Mouse (Mus musculus) stomach, embryonic 14.5 days (tissue): Measurements from ENCODE around the gene Wwox. TPM values are rescaled to one million over a fixed set of nuclear protein-coding genes. Genes with fewer than 3 reads are reported as not detected.

Experiments used
- ATAC-seq: fragments of 200-750 bp; cut with Nextera tagmentation; 2 replicates; pipeline ENCODE4 v1.8.0; 2017; ENCODE audit warnings: low read depth, moderate TSS enrichment; ENCODE audit not compliant: insufficient number of reproducible peaks, insufficient read depth, low FRiP score
- H3K27ac ChIP-seq: fragments of 300-500 bp; sonication (generic); 2 replicates; pipeline ENCODE4 v1.5.1; 2014; ENCODE audit warnings: mild to moderate bottlenecking, low read length, moderate library complexity, mixed read lengths
- H3K27me3 ChIP-seq: fragments of 300-500 bp; sonication (generic); 2 replicates; pipeline ENCODE4 v1.6.1; 2014; ENCODE audit warnings: low read length, control low read depth, mixed read lengths; ENCODE audit not compliant: control insufficient read depth, insufficient read depth
- H3K36me3 ChIP-seq: fragments of 300-500 bp; sonication (generic); 2 replicates; pipeline ENCODE4 v1.6.1; 2014; ENCODE audit warnings: mild to moderate bottlenecking, control low read depth, low read length, moderate library complexity, mixed read lengths; ENCODE audit not compliant: control insufficient read depth, insufficient read depth
- H3K4me1 ChIP-seq: fragments of 300-500 bp; sonication (generic); 2 replicates; pipeline ENCODE4 v1.6.1; 2014; ENCODE audit warnings: low read length, control low read depth, mixed read lengths; ENCODE audit not compliant: control insufficient read depth, insufficient read depth
- H3K4me2 ChIP-seq: fragments of 300-500 bp; sonication (generic); replicated peaks from 2 replicates; pipeline ENCODE4 v1.6.1; 2014; ENCODE audit warnings: low read depth, low read length, control low read depth
- H3K4me3 ChIP-seq: fragments of 300-500 bp; sonication (generic); 2 replicates; pipeline ENCODE4 v1.5.1; 2014; ENCODE audit warnings: low read depth, low read length, control low read depth
- H3K9ac ChIP-seq: fragments of 300-500 bp; sonication (generic); replicated peaks from 2 replicates; pipeline ENCODE4 v1.6.1; 2014; ENCODE audit warnings: low read depth, mild to moderate bottlenecking, control low read depth, low read length, moderate library complexity, mixed read lengths
- H3K9me3 ChIP-seq: fragments of 300-500 bp; sonication (generic); 2 replicates; pipeline ENCODE4 v1.6.1; 2016; ENCODE audit warnings: low read depth, low read length, control low read depth; ENCODE audit not compliant: control insufficient read depth
- WGBS: fragments of 180-500 bp; shearing (Covaris S2); extraction: QIAGEN DNeasy Blood & Tissue Kit; methylation state at CpG from one replicate; pipeline ENCODE4 v1.1.7; 2014; 5-methylcytosine and 5-hydroxymethylcytosine counted together
- polyA plus RNA-seq: library from polyadenylated mRNA; unstranded; fragments of >200 nt; fragmentation: Nextera tagmentation; extraction: Ambion mirVana; gene quantifications from 2 replicates; pipeline ENCODE4 v1.2.1, GENCODE M21; 2014

Gene Wwox
- polyA plus RNA-seq, 1 experiment from 2014 or later: 15.4 TPM

DNA sequence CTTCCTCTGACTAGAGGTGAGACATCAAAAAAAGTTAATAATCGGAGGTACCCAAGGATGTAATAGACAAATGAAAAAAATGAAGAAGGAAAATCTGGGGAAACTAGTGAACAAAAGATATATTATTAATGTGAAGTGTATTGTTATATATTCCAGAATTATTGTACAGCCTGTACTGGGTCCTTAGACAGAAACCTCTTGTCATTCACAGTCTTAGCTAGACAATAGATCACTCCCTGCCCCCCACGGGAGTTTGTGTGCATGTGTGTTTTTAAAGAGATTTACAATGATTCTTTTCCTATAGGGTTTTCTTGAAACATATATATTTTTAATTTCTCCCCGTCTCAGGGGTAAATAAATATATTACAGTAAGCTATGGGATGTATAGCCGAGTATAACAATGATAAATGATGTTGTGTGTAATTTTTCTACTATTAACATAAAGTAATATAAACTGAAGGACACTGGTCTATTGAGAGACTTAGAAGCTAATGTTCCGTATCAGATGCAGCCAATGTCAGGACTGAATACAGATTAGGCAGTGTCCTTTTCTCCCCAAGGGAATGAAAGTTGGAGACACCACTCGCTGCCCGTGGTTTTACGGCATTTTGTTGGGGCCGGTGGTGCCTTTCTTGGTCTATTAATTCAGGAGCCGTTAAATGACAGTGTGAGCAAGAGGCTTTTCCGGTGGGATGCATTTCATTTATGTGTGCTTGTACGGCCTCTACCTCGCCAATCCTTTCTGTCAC lies 551.6 kb downstream of the Wwox start:
- no peaks in the 10 kb centered on the region for H3K36me3 ChIP-seq
- 80% methylated on average over 13 of the region's 13 CpGs for WGBS
- ATAC-seq: no peak
- no peak overlapping the region for H3K4me2 ChIP-seq
- H3K9ac ChIP-seq: no peak overlapping the region
- no peaks in the 10 kb centered on the region for H3K9me3 ChIP-seq
- no peak overlapping the region for H3K27ac ChIP-seq
- H3K27me3 ChIP-seq: no peaks in the 10 kb centered on the region
- H3K4me3 ChIP-seq: no peak overlapping the region
- H3K4me1 ChIP-seq: no peaks in the 10 kb centered on the region

DNA sequence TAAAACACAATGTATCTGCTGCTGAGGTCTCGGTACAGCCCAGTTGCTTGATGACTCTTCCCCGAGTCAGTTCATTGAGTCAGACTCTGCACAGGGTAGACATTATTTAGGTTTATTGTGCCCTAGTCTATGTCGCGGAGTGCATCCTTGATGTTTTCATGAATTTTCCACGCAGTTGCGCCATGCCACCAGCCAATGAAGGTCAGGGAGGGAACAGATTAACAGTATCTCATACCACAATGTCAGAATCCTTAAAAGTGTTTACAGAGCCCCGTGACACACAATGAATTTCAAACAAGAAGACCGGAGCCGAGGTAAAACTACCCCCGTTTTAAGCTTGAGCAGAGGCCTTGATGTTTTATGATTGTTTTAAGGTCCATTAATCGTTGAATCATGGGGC lies 561.3 kb downstream of the Wwox start:
- WGBS: 72% methylated on average over 11 of the region's 11 CpGs
- H3K9ac ChIP-seq: no peak overlapping the region
- ATAC-seq: no peak
- peaks cover 4% of the 10 kb centered on the region; the same call in 1 of the 2 replicates for H3K9me3 ChIP-seq
- H3K4me2 ChIP-seq: no peak overlapping the region
- H3K27me3 ChIP-seq: no peaks in the 10 kb centered on the region
- no peaks in the 10 kb centered on the region for H3K36me3 ChIP-seq
- no peaks in the 10 kb centered on the region for H3K4me1 ChIP-seq
- H3K4me3 ChIP-seq: no peak overlapping the region
- H3K27ac ChIP-seq: no peak overlapping the region

DNA sequence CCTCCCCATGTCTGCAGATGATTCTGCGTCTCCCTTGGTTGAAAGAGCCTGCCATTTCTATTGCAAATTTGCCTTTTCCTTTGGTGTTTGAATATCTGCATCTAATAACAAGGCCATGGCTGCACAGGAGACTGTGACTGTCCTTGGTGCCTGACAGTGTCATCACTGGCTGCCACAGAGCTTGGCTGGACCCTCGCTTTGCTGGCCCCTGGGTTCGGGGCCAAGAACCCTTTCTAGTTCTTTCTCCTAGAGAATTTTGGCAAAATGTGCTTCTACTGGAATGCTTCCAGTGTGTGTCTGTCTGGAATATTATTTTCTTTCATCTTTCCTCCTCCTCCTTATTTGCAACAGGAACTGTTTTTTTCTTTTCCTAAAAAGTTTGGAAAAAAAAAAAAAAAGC lies 565.6 kb downstream of the Wwox start:
- H3K9me3 ChIP-seq: no peaks in the 10 kb centered on the region
- no peak overlapping the region for H3K4me2 ChIP-seq
- peaks cover 5% of the 10 kb centered on the region; the same call in 1 of the 2 replicates for H3K4me1 ChIP-seq
- no peak overlapping the region for H3K27ac ChIP-seq
- WGBS: 85% methylated on average over 3 of the region's 3 CpGs
- H3K27me3 ChIP-seq: no peaks in the 10 kb centered on the region
- no peaks in the 10 kb centered on the region for H3K36me3 ChIP-seq
- no peak for ATAC-seq
- no peak overlapping the region for H3K4me3 ChIP-seq
- no peak overlapping the region for H3K9ac ChIP-seq

DNA sequence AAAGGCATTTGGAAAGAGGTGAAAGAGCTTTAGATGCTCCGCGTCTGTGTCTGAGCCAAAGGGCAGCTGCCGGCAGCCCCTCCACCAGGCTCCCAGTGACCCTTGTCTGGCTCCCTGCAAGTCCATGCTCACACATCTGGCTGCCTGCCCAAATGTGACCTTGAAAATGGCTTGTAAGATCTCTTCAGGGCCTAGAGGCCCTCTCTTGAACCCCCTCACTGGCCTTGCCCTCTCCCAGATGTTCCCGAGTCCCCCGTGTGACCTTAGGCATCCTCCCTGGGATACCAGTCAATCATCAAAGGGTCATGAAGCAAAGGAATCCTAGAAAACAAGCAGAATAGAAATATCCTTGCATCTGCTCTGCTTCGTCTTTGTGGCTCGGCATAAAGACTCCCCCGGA lies 567.1 kb downstream of the Wwox start:
- Histone ChIP-seq H3K4me1 (peaks cover 10% of the 10 kb centered on the region; the same call in 1 of the 2 replicates), H3K27me3 (no peaks in the 10 kb centered on the region), H3K4me3 (no peak overlapping the region), H3K36me3 (no peaks in the 10 kb centered on the region), H3K9ac (no peak overlapping the region), H3K27ac (no peak overlapping the region), H3K9me3 (no peaks in the 10 kb centered on the region), H3K4me2 (no peak overlapping the region)
- ATAC-seq: 0 out of 2 replicates have a peak, but pooled peaks have one; percentile 33
- WGBS: 61% methylated on average over 8 of the region's 8 CpGs

DNA sequence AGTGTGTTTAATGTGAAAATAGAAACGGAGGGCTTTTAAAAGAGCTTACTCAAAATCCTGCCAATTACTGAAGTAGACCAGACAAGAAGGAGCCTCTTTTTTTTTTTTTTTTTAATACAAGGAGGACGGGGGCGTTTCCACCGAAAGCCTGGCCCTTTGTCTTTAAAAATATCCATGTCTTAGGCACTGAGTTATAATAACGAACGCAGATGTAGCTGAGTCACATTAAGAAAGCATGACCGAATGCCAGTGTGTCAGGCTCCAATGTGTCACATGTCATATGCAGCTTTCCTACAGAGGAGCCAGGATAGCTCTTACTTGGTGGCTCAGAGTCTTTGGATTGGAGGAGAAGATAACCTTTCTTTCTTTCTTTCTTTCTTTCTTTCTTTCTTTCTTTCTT lies 567.8 kb downstream of the Wwox start:
- H3K27ac ChIP-seq: no peak overlapping the region
- H3K36me3 ChIP-seq: no peaks in the 10 kb centered on the region
- H3K4me3 ChIP-seq: no peak overlapping the region
- WGBS: 60% methylated on average over 7 of the region's 7 CpGs
- no peak overlapping the region for H3K9ac ChIP-seq
- H3K4me1 ChIP-seq: peaks cover 10% of the 10 kb centered on the region; the same call in 1 of the 2 replicates
- ATAC-seq: no peak
- H3K4me2 ChIP-seq: no peak overlapping the region
- H3K9me3 ChIP-seq: no peaks in the 10 kb centered on the region
- no peaks in the 10 kb centered on the region for H3K27me3 ChIP-seq

DNA sequence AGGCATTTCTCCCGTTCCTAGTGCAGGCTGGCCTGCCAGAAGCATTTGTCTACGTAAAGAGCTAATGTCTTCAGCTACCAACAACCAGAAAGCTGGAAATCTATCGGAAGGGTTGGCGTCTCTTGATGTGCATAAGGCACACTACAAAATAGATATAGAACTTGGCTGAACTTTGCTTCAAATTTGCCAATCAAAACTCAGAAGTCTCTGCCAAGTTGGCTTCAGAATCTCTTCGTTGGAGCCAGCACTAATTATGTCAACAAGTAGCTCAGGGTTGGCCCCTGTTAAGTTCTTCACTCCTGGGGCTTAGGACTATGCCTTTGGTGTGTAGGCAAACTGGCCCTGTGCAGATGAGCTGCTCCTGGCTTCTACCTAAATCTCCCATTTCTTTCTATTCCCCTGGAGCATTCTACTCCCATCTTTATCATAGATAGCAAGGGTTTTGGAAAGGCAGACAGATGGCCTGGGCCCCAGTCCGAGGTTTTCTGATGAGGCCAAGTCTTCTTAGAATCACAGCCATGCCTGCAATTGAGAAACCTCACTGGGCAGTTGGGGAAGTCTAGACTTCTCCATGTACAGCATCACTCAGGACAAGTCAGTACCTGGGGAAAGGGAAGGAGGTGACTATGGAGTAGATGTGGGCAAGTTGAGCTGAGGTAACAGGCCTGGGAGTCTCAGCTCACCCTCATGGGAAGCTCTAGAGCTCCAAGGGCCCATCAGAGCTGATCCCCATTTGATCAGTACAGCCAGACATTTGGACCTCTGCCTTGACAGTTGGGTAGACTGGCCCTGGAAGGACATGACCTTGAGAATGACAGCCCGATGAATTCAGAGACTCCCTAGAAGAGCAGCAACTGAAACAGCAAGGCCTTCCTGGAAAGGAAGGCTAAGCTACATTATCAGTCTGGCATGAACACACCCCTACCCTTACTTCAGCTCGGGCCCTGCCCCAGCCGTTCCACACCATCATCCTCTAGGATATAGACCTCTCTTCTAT lies 569.5 kb downstream of the Wwox start:
- WGBS: 81% methylated on average over 9 of the region's 9 CpGs
- no peak overlapping the region for H3K4me3 ChIP-seq

DNA sequence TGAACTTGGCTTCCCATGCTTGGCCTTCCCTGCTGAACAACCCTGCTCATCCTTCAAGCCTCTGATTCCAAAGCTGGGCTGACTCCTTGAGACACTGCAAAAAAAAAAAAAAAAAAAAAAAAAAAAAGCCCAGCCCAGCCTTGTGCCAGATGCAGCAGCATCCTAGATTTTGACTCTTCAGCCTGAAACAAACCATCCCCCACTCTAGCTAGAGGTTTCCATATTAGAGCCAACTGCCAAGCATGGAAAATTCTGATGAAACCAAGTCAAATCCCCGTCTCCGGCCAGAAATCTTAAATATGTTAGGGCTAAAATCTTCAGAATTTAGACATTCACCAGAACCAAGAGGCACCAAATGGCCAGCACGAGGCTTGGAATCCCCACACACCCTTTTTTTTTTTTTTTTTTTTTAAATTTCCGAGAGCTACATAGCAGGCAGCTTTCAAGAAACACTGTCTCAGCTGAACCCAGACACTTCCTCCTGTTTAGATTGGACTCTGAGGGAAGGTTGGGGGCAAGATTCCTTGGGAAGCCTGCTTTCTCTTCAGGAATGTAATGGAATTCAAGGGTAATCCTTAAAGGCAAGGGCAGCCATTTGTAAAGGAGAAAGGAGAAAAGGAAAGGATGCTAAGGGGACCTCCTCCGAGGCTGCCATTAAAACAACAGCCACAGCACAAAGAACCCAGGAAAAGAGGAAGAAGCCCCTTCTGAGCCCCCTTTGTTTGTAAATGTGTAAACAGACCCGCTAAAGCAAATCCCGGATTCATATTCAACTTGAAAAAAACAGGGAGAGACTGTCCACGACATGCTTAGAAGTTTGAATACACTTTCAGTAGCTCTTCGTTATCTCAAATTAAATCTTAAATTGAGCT lies 570.7 kb downstream of the Wwox start:
- H3K4me3 ChIP-seq: no peak overlapping the region
- H3K27ac ChIP-seq: peak overlapping the region; percentile 61
- peaks cover 10% of the 10 kb centered on the region; the same call in 1 of the 2 replicates for H3K4me1 ChIP-seq
- 15% methylated on average over 9 of the region's 9 CpGs for WGBS
- H3K9ac ChIP-seq: no peak overlapping the region
- ATAC-seq: no peak
- no peaks in the 10 kb centered on the region for H3K36me3 ChIP-seq
- no peaks in the 10 kb centered on the region for H3K27me3 ChIP-seq
- H3K4me2 ChIP-seq: peak overlapping the region; percentile 6; the same call in 1 of the 2 replicates
- H3K9me3 ChIP-seq: no peaks in the 10 kb centered on the region

More for the DNA sequence above, 569.5 kb downstream of the Wwox start:
- peak overlapping the region; percentile 61; the same call in 1 of the 2 replicates for H3K27ac ChIP-seq
- ATAC-seq: no peak
- H3K27me3 ChIP-seq: no peaks in the 10 kb centered on the region
- no peaks in the 10 kb centered on the region for H3K36me3 ChIP-seq
- peaks cover 10% of the 10 kb centered on the region; the same call in 1 of the 2 replicates for H3K4me1 ChIP-seq
- H3K9me3 ChIP-seq: no peaks in the 10 kb centered on the region
- H3K4me2 ChIP-seq: no peak overlapping the region
- no peak overlapping the region for H3K9ac ChIP-seq

DNA sequence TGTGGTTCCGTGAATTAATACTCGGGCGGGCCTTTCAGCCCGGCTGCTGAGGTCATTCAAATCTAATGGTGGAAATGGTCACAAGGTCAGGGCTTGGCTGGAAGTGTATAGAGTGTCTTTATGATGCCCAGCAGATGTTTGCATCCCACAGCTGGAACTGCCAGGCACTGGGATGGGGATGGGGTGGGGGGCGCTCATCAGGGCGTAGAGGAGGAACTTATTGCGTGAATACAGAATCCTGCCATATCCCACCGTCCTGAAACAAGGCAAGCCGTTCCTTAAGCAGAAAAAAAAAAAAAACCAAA lies 571.3 kb downstream of the Wwox start:
- no peaks in the 10 kb centered on the region for H3K36me3 ChIP-seq
- peak overlapping the region; percentile 61 for H3K27ac ChIP-seq
- no peaks in the 10 kb centered on the region for H3K9me3 ChIP-seq
- peak overlapping the region; percentile 6; the same call in 1 of the 2 replicates for H3K4me2 ChIP-seq
- H3K4me3 ChIP-seq: no peak overlapping the region
- H3K27me3 ChIP-seq: no peaks in the 10 kb centered on the region
- 25% methylated on average over 9 of the region's 9 CpGs for WGBS
- no peak for ATAC-seq
- H3K4me1 ChIP-seq: peaks cover 10% of the 10 kb centered on the region; the same call in 1 of the 2 replicates
- no peak overlapping the region for H3K9ac ChIP-seq
